Mouse (Mus musculus): ENCODE data around the gene Psap.

The Psap gene

DNA sequence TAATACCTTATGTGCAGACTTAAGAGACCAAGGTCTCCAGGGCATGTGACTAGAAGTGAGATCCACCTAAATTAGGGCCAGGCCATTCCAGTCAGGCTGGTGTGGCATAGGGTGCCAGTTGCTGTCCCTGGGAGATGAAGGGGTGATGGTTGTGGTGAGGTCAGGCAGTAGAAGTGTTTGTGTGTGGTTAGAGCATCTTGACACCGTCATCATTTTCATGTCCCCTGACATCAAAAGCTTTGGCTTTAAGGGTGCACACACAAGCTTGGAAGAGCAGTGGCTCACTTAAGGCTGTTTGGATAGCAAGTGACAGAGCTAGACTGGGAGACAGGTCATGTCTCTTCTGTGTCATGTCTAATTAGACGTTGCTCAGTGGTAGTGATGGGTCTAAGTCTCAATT lies 10.3 kb downstream of the Psap start:
- DNase-seq (ENCODE audit: low spot score in 2 of 2), result no peak

DNA sequence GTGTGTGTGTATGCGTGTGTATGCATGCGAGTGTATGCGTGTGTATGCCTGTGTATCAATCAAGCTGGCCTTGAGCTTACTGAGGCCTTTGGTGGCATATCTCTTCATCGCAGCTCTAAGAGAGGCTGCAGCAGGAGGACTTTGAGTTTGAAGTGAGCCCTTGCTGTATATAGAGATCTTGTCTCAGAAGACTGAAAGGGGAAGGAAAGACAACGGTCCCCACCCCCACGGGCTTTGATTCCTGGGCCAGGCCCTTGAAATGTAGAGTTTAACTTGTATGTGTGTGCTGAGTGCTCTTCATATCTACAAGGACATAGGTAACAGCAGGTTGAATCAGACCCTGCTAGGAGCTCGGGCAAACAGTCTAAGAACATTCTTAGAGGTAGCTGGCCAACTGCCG lies 11.8 kb downstream of the Psap start:
- DNase-seq (ENCODE audit: low spot score in 2 of 2), result no peak

- DNase-seq (ENCODE audit: low spot score in 2 of 2), result no peak
Measured at GRCm38 (mm10) chr10:60290026-60290738, 12.8 kb downstream of the Psap start.

- no peak for DNase-seq (ENCODE audit: low spot score in 2 of 2)
Measured at GRCm38 (mm10) chr10:60290739-60291110, 13.3 kb downstream of the Psap start.

- DNase-seq (ENCODE audit: low spot score in 2 of 2), result no peak
Measured at GRCm38 (mm10) chr10:60292209-60292608, 14.8 kb downstream of the Psap start.

- DNase-seq (ENCODE audit: low spot score in 2 of 2), result no peak
Measured at GRCm38 (mm10) chr10:60294621-60295020, 17.2 kb downstream of the Psap start.

GRCm38 (mm10) chr10:60295356-60295755 lies 17.9 kb downstream of the Psap start:
- no peak for DNase-seq (ENCODE audit: low spot score in 2 of 2)

GRCm38 (mm10) chr10:60296027-60296426 lies 18.6 kb downstream of the Psap start:
- no peak for DNase-seq (ENCODE audit: low spot score in 2 of 2)

GRCm38 (mm10) chr10:60299636-60300035 lies 22.2 kb downstream of the Psap start:
- DNase-seq (ENCODE audit: low spot score in 2 of 2), result no peak

GRCm38 (mm10) chr10:60303419-60303818 lies 26.0 kb downstream of the Psap start:
- no peak for DNase-seq (ENCODE audit: low spot score in 2 of 2)

DNA sequence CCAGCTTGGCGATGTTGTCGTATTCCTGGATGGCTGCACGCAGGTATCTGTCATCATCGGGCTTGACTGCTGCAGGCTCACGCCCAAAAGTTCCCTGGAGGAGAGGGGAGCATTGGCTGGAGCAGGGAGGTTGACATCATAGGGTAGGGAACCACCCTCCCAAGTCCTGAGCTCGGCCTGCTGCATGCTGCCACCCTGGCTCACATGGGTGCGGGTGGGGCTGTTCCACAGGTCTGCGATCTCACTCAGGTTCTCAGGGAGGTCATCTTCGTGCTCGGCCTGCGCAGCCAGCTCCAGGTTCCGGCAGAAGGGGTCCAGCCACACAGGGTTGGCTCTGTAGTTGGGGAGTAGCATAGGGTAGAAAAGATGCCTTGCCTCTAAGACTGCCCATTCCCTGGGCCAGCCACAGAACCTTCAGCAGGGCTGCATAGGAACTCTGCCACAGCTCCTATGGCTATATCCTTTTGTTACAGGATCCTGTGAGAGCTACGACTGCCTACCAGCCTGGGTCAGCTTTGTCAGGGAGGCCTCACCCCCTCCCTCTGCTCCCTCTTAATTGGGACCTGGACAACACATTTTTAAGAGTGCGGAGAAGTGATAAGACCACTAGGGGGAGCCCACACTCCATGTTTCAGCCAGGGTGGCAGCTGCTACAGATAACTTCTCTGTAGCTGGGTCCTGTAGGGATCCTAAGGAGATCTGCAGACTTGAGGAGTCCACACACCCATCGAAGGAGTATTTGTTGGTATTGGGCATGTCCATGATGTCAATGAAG lies 27.6 kb downstream of the Psap start:
- DNase-seq (ENCODE audit: low spot score in 2 of 2), result peak; percentile 56 to 67

DNA sequence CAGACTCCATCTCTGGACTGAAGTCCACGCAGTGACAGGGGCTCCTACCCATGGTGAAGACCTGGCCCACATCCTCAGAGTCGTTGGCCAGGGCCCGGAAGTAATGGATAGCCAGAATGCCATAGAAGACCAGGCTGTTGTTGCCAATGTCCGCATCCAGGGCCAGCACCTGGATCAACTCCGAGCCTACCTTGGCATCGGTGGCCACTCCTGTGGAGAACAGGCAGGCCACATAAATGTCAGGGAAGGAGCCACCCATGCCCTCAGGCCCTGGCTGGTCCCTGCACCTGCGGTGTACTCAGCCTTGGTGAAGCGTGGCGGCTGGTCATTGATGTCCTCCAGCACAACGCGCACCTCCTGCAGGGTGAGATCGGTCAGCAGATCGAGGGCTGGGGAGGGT lies 33.2 kb downstream of the Psap start:
- DNase-seq (ENCODE audit: low spot score in 2 of 2), result no peak

DNA sequence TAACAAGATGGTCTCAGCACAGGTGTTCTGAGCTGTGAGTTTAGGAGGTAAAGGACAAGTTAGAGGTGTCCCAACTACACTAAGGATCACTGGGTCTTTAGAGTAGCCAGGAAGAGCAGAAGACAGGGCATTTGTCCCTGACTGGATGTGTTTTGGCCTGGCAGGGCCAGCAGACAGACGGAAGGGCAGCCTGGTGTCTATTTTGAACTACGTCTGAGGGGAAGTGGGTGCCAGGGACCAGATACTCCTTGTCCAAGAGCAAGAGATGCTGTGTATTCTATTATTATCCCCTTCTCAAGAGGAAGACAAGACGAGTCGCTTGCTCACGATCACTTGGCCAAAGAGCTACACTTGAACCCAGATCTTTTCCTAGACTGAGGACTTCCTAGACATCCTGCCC lies 36.2 kb downstream of the Psap start:
- no peak for DNase-seq (ENCODE audit: low spot score in 2 of 2)

DNA sequence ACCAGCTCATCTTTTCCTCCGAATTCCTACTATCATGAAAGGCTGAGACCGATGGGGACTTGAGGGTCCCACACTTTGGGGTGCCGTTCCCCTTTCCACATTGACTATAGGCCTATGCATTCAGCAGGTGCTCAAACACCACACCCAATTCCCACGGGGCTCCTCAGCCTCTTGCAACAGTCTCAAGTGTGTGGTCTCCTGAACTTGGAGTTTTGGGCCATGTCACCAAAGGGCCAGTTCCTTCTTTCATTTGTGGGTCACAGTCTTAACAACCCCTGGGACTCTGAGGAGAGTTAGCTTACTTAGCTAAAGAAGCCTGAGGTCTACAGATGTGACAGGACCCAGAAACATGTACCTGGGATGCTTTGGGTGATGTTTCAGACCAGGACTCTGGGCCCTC lies 38.7 kb downstream of the Psap start:
- no peak for DNase-seq (ENCODE audit: low spot score in 2 of 2)

DNA sequence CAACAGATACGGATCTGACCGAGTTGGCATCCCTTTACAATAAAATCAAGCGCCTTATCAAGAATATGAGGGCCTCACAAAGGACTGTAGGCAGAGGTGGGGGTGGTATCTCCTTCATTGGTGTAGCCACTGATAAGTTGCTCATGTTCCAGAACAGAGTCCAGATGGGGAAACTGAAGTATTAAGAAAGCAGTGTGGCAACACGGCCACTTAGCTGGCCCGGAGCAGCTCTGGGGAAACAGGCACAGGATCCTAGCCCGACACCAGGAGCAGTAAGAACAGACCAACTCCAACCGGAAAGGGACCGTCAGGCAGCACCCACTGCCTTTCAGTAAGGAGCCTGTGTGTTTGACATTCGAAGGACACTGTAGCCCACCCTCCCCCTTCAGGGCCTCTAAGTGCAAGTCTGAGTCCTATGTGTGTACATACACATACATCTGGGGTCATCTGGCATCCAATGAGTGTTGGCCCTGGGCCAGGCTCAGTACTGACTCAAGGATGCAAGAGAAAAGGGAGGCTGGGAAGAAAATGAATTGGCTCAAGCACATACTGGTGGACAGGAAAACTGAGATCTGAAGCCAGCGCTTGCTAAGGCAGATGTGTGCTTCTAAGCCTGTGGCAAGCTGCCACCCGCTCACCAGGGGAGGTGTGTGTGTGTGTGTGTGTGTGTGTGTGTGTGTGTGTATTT lies 51.7 kb downstream of the Psap start:
- no peak for DNase-seq (ENCODE audit: low spot score in 2 of 2)

- no peak for DNase-seq (ENCODE audit: low spot score in 2 of 2)
Measured at GRCm38 (mm10) chr10:60334583-60334982, 57.2 kb downstream of the Psap start.

GRCm38 (mm10) chr10:60335021-60335420 lies 57.6 kb downstream of the Psap start:
- DNase-seq (ENCODE audit: low spot score in 2 of 2), result no peak

DNA sequence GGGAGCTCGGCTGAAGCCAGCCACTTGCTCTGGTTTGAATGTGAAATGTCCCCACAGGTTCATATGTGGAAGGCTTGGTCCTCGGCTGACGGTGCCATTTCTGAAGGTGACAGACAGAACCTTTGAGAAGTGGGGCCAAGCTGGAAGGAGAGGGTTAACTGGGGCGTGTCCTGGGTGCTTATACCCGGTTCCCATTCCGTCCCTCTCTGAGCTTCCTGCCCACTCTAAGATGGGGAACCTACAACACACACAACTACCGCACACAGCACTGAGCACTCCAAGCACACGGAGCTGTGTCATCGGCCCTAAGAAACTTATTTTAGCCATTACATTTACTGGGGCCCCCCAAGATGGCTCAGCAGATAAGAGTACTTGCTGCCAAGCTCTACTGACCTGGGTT lies 64.1 kb downstream of the Psap start:
- no peak for DNase-seq (ENCODE audit: low spot score in 2 of 2)

- DNase-seq (ENCODE audit: low spot score in 2 of 2), result no peak
Measured at GRCm38 (mm10) chr10:60344111-60344510, 66.7 kb downstream of the Psap start.

GRCm38 (mm10) chr10:60346056-60346455 lies 68.6 kb downstream of the Psap start:
- no peak for DNase-seq (ENCODE audit: low spot score in 2 of 2)

DNA sequence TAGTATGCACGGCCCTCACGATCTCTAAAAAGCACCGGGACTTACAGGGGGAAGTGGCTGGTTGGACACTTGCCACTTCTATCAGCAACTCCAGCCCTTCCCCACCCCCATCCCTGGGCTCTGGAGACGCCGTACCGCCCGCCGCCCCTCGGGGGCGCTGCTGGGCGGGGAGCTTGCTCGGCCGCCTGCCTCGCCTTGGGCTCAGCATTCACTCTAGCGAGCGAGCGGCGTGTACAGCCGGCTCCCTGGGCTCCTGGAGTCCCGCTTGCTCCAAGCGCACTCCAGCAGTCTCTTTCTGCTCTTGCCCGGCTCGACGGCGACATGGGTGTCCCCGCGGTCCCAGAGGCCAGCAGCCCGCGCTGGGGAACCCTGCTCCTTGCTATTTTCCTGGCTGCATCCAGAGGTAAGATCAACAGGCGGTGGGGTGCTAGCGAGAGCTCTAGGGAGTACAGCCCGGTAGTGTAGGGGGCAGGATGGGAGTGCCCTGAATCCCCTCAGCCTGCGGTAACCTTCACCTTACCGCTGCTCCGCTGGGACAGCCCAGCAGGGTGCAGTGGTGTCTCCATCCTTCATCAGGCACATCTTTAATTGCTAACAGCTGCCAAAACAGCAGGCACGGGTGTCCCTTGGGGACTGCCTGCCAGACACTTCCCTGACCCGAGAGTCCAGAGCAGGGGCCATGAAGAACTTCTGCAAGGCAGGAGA lies 69.4 kb downstream of the Psap start, which contains the start of gene Vsir:
Vsir (plus strand) TSS at position 151 of the 705 bp plus-strand sequence.
- DNase-seq (ENCODE audit: low spot score in 2 of 2), result peak; percentile 28 to 63
